Mouse (Mus musculus) kidney, embryonic 14.5 days (tissue): Measurements from ENCODE around the gene Wdr5b. TPM values are rescaled to one million over a fixed set of nuclear protein-coding genes. Genes with fewer than 3 reads are reported as not detected.
A peak's percentile ranks its signal among the peaks of the same experiment; 100 is the strongest.
"Not testable (repeated sequence)": the region's sequence is repeated elsewhere in the genome, so short reads cannot be mapped to it uniquely, and the experiment has no call there.

Source experiments
- ATAC-seq: fragments of 200-750 bp; cut with Nextera tagmentation; 2 replicates; pipeline ENCODE4 v1.8.0; 2017; ENCODE audit warnings: moderate number of reproducible peaks, mild to moderate bottlenecking, moderate TSS enrichment, moderate library complexity; ENCODE audit not compliant: low FRiP score, low TSS enrichment
- H3K27ac ChIP-seq: fragments of 300-500 bp; sonication (generic); 2 replicates; pipeline ENCODE4 v1.5.1; 2014; ENCODE audit warnings: low read depth, mild to moderate bottlenecking, low read length, moderate library complexity, mixed read lengths
- H3K27me3 ChIP-seq: fragments of 300-500 bp; sonication (generic); 2 replicates; pipeline ENCODE4 v1.6.1; 2014; ENCODE audit warnings: mild to moderate bottlenecking, low read length; ENCODE audit not compliant: control insufficient read depth, insufficient read depth
- H3K36me3 ChIP-seq: fragments of 300-500 bp; sonication (generic); 2 replicates; pipeline ENCODE4 v1.6.1; 2014; ENCODE audit warnings: low read length, mixed read lengths; ENCODE audit not compliant: control insufficient read depth, insufficient read depth
- H3K4me1 ChIP-seq: fragments of 300-500 bp; sonication (generic); 2 replicates; pipeline ENCODE4 v1.6.1; 2014; ENCODE audit warnings: low read length, mixed read lengths; ENCODE audit not compliant: control insufficient read depth, insufficient read depth
- H3K4me2 ChIP-seq: fragments of 300-500 bp; sonication (generic); replicated peaks from 2 replicates; pipeline ENCODE4 v1.6.1; 2014; ENCODE audit warnings: low read depth, mild to moderate bottlenecking, low read length
- H3K4me3 ChIP-seq: fragments of 300-500 bp; sonication (generic); 2 replicates; pipeline ENCODE4 v1.5.1; 2014; ENCODE audit warnings: mild to moderate bottlenecking, low read length
- H3K9ac ChIP-seq: fragments of 300-500 bp; sonication (generic); 2 replicates; pipeline ENCODE4 v1.6.1; 2014; ENCODE audit warnings: low read depth, mild to moderate bottlenecking, low read length, moderate library complexity
- H3K9me3 ChIP-seq: fragments of 300-500 bp; sonication (generic); 2 replicates; pipeline ENCODE4 v1.6.1; 2016; ENCODE audit warnings: low read length; ENCODE audit not compliant: control insufficient read depth
- WGBS: fragments of 180-500 bp; shearing (Covaris S2); extraction: QIAGEN DNeasy Blood & Tissue Kit; methylation state at CpG from one replicate; pipeline ENCODE4 v1.1.7; 2014; 5-methylcytosine and 5-hydroxymethylcytosine counted together
- polyA plus RNA-seq: library from polyadenylated mRNA; unstranded; fragments of >200 nt; fragmentation: Nextera tagmentation; extraction: Ambion mirVana; gene quantifications from 2 replicates; pipeline ENCODE4 v1.2.1, GENCODE M21; 2014

Wdr5b gene
- polyA plus RNA-seq: 8.6 and 9.6 TPM in 2 replicates

GRCm38 (mm10) chr16:36040640-36041624 is at the start of gene Wdr5b:
Gene Wdr5b (plus strand): TSS chr16:36041190.
- H3K4me1 ChIP-seq: peaks cover 9% of the 10 kb centered on the region
- no peaks in the 10 kb centered on the region for H3K27me3 ChIP-seq
- 2% methylated on average over 39 of the region's 39 CpGs for WGBS
- no peaks in the 10 kb centered on the region for H3K9me3 ChIP-seq
- peak within 1 kb of the TSS; percentile 82 for H3K27ac ChIP-seq
- H3K36me3 ChIP-seq: peaks cover 30% of the 10 kb centered on the region
- H3K9ac ChIP-seq: peak within 1 kb of the TSS; percentile 76
- ATAC-seq: peak; percentile 97
- peak within 1 kb of the TSS; percentile 67 for H3K4me2 ChIP-seq
- peak within 1 kb of the TSS; percentile 62 for H3K4me3 ChIP-seq

- no peaks in the 10 kb centered on the region for H3K9me3 ChIP-seq
- H3K4me3 ChIP-seq: no peak overlapping the region
- WGBS: 51% methylated on average over 1 of the region's 1 CpGs
- no peak overlapping the region for H3K4me2 ChIP-seq
- H3K4me1 ChIP-seq: no peaks in the 10 kb centered on the region
- no peak for ATAC-seq
- H3K36me3 ChIP-seq: no peaks in the 10 kb centered on the region
- no peak overlapping the region for H3K9ac ChIP-seq
- H3K27ac ChIP-seq: no peak overlapping the region
- H3K27me3 ChIP-seq: no peaks in the 10 kb centered on the region
These were observed 48.6 kb upstream of the Wdr5b start for GRCm38 (mm10) chr16:35992391-35992790.

GRCm38 (mm10) chr16:35993316-35993715 is 47.7 kb upstream of the Wdr5b start:
- no peaks in the 10 kb centered on the region for H3K36me3 ChIP-seq
- 89% methylated on average over 3 of the region's 3 CpGs for WGBS
- H3K4me1 ChIP-seq: no peaks in the 10 kb centered on the region
- H3K27ac ChIP-seq: no peak overlapping the region
- H3K9me3 ChIP-seq: no peaks in the 10 kb centered on the region
- no peaks in the 10 kb centered on the region for H3K27me3 ChIP-seq
- H3K4me3 ChIP-seq: no peak overlapping the region
- H3K4me2 ChIP-seq: no peak overlapping the region
- ATAC-seq: no peak
- no peak overlapping the region for H3K9ac ChIP-seq

- H3K27me3 ChIP-seq, H3K27ac ChIP-seq, H3K9ac ChIP-seq, H3K4me1 ChIP-seq, H3K9me3 ChIP-seq, H3K4me3 ChIP-seq, ATAC-seq, H3K4me2 ChIP-seq: not testable (repeated sequence)
- peaks cover 16% of the 10 kb centered on the region for H3K36me3 ChIP-seq
- WGBS: 94% methylated on average over 4 of the region's 4 CpGs
These were observed 42.1 kb upstream of the Wdr5b start for GRCm38 (mm10) chr16:35998852-35999251.

- WGBS: 96% methylated on average over 3 of the region's 3 CpGs
These were observed 32.6 kb upstream of the Wdr5b start for GRCm38 (mm10) chr16:36008396-36008795.

GRCm38 (mm10) chr16:36016335-36016734 is 24.7 kb upstream of the Wdr5b start:
- Histone ChIP-seq H3K27ac (no peak overlapping the region), H3K27me3 (no peaks in the 10 kb centered on the region), H3K9ac (no peak overlapping the region), H3K4me2 (no peak overlapping the region), H3K9me3 (no peaks in the 10 kb centered on the region), H3K36me3 (peaks cover 48% of the 10 kb centered on the region), H3K4me3 (no peak overlapping the region), H3K4me1 (no peaks in the 10 kb centered on the region)
- 94% methylated on average over 1 of the region's 1 CpGs for WGBS
- no peak for ATAC-seq

More at GRCm38 (mm10) chr16:36008396-36008795, 32.6 kb upstream of the Wdr5b start:
- Histone ChIP-seq H3K36me3 (peaks cover 14% of the 10 kb centered on the region), H3K4me2 (no peak overlapping the region), H3K9me3 (no peaks in the 10 kb centered on the region), H3K27ac (no peak overlapping the region), H3K9ac (no peak overlapping the region), H3K4me3 (no peak overlapping the region), H3K27me3 (no peaks in the 10 kb centered on the region), H3K4me1 (no peaks in the 10 kb centered on the region)
- no peak for ATAC-seq

GRCm38 (mm10) chr16:36028120-36028519 is 12.9 kb upstream of the Wdr5b start:
- peaks cover 42% of the 10 kb centered on the region for H3K36me3 ChIP-seq
- 100% methylated on average over 1 of the region's 2 CpGs for WGBS

GRCm38 (mm10) chr16:36041625-36042020 is 633 bp downstream of the Wdr5b start:
- no peaks in the 10 kb centered on the region for H3K9me3 ChIP-seq
- no peaks in the 10 kb centered on the region for H3K27me3 ChIP-seq
- H3K27ac ChIP-seq: peak overlapping the region; percentile 82
- H3K4me3 ChIP-seq: peak overlapping the region; percentile 62
- peaks cover 36% of the 10 kb centered on the region for H3K36me3 ChIP-seq
- peak overlapping the region; percentile 67 for H3K4me2 ChIP-seq
- WGBS: 25% methylated on average over 11 of the region's 11 CpGs
- H3K9ac ChIP-seq: peak overlapping the region; percentile 76
- H3K4me1 ChIP-seq: peaks cover 9% of the 10 kb centered on the region
- ATAC-seq: no peak

More at GRCm38 (mm10) chr16:36028120-36028519, 12.9 kb upstream of the Wdr5b start:
- not testable (repeated sequence) for H3K27me3 ChIP-seq, H3K9ac ChIP-seq, ATAC-seq, H3K9me3 ChIP-seq, H3K4me2 ChIP-seq, H3K4me1 ChIP-seq, H3K4me3 ChIP-seq, H3K27ac ChIP-seq

- peaks cover 36% of the 10 kb centered on the region for H3K36me3 ChIP-seq
- H3K27ac ChIP-seq: no peak overlapping the region
- ATAC-seq: no peak
- no peaks in the 10 kb centered on the region for H3K27me3 ChIP-seq
- WGBS: 68% methylated on average over 10 of the region's 10 CpGs
- H3K4me2 ChIP-seq: no peak overlapping the region
- peaks cover 9% of the 10 kb centered on the region for H3K4me1 ChIP-seq
- no peak overlapping the region for H3K9ac ChIP-seq
- no peaks in the 10 kb centered on the region for H3K9me3 ChIP-seq
- H3K4me3 ChIP-seq: no peak overlapping the region
These were observed 2.1 kb downstream of the Wdr5b start for GRCm38 (mm10) chr16:36043073-36043472.
